Mouse (Mus musculus): ENCODE measurements around the gene Hsd17b11. TPM values are rescaled to one million over a fixed set of nuclear protein-coding genes. Genes with fewer than 3 reads are reported as not detected.
A peak's percentile ranks its signal among the peaks of the same experiment; 100 is the strongest.

The Hsd17b11 gene
- total RNA-seq (2021) = 10 to 100 TPM; 61.8 to 73.0 TPM
- long read RNA-seq, experiment 1, partial matches to known transcripts = 2 of 4 reads
- long read RNA-seq, experiment 1, other reads (novel, unspliced or antisense) = 0 of 4 reads
- long read RNA-seq, experiment 2, partial matches to known transcripts = 1 of 10 reads
- long read RNA-seq, experiment 2, other reads (novel, unspliced or antisense) = 8 of 10 reads

DNA sequence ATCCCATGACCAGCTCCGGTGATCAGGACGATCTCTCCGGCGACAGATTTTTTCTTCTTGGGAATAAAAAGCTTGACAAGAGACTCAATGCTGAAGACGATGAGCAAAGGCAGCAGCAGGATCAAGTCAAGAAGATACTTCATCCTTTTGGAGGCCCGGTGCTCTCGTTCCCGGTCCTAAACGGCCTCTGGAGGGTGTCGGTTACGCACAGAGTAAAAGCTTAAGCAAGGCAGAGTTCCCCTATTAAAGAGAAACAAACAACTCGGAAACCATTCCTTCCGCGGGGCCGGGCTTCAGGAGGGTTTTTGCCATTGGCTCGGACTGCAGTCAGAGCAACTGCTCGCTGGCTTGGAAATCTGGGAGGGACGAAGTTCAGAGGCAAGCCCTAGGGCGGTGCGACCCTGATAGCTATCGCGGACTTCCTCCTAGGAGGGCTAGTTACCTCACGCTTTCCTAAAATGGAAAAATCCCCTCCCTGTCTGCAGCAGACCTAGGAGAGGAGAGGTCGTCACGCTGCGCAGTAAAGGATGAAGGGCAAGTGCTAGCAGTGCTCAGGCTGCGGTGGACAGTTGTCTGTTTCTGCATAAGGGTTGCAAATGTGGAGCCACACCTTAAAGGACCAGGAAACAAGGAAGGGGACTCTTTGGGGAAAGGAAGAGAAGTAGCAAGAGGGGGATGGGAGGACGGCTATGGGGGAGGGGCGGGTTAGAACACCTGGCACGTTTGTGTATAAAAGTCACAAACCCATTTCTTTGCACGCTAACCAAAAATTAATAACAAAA is at the start of gene Hsd17b11:
Hsd17b11 (minus strand) TSS at position 323 of the 782 bp plus-strand sequence.
- peak; percentile 75 to 77 for DNase-seq (ENCODE audit: low spot score in 2 of 2)

DNA sequence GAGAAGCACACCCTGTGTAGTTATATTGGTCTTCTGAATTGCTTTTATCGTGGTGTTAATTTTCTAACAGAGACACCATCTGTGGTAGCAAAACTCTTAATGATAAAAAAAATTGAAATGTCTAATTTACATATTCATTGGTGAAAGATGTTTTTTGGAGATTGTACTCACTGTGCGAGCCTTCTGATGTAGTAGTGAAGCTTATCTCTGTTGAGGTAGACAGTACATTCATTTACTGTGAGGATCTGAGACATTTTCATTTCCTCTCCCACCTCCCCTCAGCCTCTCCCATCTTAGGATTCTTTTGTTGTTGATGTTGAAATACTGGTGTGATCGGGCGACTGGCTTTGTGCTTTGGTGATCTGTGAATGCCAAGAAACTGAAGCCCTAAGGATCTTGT is 49.3 kb upstream of the Hsd17b11 start:
- DNase-seq (ENCODE audit: low spot score in 2 of 2) = no peak

DNA sequence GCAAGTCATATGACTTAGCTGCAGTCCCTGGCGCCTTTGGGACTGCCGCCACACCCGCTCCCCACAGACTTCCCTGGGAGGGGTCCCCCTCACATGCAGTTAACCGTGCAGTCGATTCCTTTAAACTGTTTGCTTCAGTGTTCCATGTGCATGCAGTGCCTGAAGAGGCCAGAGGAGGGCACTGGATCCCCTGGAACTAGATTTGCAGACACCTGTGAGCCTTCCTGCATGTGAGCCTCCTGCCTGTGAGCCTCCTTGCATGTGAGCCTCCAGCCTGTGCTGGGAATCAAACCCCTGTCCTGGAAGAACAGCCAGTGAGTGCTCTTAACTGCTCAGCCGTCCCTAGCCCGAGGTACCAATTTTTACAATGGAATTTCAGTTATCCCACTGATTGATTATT is 47.0 kb upstream of the Hsd17b11 start:
- DNase-seq (ENCODE audit: low spot score in 2 of 2) = no peak

DNA sequence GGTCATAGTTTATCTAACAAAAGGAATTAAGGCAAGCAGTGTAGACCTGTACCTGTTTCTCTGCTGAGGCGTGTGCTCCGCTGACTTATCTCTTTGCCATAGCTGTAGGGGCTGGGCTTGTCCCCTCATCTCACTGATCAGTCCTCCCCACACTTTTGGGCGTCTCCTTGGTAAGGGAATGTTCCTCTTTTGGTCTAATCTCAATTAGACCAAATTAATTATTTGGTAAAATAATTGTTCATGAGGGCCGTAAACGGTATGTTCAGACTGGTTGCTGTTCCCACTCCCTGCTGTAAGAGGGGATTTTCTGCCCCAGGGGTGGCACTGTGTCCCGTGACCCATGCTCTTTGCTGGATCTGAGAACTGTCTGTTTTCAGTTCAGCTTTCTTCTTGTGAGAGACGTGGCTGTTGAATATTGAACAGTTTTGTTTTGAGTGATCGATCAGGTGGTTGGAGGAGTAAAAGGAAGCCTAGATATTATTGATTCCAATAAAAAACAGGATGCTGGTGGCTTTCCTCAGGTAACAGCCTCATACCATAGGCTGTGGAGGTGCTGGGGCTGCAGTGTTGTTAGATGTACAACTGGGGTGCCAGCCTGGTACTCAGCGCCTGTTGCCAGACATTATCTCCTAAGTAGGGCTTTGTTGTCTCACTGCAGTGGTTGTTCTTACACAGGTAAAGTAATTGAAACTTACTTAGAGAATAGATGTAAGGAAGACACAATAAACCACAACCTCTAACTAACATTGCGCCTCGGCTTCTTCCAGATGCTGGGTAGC is 41.2 kb upstream of the Hsd17b11 start:
- no peak for DNase-seq (ENCODE audit: low spot score in 2 of 2)

DNA sequence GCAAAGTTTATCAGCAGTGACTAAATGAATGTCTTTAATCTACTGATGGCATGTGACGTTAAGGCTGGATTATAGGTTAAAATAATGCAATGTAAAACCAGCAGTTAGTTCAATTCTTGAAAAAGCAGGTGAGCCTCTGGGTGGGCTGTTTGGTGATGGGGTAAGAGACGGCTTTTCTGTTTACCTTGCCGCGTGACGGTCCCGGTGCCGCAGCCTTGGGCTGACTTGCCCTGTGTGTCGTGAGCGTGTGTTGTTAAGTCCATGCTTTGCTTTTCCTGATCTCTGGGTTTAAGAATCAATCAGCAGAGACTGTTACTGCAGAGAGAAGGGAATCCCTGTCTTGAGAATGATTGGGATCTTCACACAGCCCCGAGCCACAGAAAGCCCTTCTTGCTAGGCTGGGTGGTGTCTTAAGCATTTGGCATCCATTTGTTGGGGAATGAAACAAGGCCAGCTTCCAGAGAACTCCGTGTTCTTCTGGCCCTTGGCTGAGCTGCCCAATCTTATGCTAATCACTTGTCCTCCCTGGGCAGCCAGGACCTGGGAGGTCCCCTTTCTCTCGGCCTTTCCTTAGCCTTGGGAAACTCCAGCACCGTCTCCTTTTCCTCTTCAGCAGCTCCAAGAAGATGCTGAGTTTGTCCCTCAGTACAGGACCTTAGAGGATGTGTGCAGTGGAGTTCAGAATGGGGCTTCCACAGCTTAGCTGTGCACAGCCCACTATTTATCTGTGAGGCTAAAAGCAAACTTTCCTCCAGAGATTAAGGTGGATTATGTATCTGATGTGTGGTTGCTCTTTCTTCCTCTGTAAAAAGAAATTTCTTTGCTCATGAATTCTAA is 40.4 kb upstream of the Hsd17b11 start:
- DNase-seq (ENCODE audit: low spot score in 2 of 2) = no peak

DNA sequence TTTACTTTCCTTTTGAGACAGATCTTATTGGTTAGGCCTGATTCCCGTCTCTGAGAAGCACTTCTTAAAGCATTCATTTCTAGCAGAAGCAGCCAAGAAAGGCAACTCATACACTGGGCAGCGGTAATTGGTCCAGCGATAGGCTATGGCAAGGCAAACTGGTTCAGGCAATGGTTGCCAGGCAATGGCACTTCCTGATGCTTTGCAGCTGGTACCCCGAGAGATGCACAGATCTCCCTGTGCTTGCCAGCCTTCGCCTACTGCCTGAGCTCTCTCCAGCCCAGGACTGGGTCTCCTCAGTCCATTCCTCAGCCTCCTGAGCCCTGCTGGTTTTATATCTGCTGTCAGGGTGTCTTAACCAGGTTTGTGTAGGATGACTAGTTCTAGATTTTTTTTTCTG is 38.7 kb upstream of the Hsd17b11 start:
- no peak for DNase-seq (ENCODE audit: low spot score in 2 of 2)

DNA sequence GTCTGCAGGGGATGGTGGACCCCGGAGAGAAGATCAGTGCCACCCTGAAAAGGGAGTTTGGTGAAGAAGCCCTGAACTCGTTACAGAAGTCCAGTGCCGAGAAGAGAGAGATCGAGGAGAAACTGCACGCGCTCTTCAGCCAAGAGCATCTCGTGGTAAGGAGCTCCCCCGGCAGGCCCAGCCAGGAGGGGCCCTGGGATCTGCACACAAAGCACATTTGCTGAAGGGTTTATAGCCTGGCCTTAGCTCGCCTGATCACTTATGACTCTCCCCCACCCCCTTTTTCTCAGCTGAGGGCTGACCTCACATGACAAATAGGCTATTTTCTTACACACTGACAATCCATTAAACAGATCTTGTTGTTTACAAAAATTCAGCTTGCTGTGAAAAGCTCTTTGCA is 37.9 kb upstream of the Hsd17b11 start:
- no peak for DNase-seq (ENCODE audit: low spot score in 2 of 2)

DNA sequence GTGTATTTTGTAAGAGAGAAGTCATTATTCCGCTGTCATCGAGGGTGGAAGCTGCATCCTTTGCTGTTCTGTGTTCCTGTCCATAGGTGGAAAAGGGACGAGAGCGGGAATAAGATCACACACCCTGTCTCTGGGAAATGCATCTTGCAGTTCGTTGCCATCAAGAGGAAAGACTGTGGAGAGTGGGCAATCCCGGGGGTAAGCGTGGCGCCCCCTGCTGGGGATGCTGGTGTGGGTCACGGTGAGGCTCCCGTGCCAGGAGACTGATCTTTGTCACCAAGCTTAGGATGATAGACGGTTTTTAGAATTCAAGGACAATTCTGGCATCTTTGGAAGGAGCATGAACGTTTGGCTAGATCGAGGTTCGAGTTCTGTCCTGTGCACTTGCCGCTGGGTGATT is 36.3 kb upstream of the Hsd17b11 start:
- peak; percentile 53 to 64 for DNase-seq (ENCODE audit: low spot score in 2 of 2)

DNA sequence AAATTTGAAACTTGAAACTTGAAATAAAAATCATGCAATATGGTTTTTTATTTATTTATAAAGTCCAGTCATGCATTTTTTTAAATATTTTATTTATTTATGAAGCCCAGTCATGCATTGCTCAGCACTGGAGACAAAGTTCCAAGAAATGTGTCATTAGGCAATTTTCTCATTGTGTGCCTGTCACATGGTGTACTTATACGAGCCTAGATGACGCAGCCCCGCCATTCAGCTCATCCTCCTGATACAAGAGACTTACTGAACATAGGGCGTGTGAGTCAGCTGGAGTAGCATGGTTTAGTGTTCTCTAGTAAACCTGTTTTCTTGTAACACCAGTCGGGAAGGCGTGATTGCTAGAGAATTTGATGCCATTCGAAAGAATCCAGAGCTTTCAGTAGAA is 34.6 kb upstream of the Hsd17b11 start:
- no peak for DNase-seq (ENCODE audit: low spot score in 2 of 2)

DNA sequence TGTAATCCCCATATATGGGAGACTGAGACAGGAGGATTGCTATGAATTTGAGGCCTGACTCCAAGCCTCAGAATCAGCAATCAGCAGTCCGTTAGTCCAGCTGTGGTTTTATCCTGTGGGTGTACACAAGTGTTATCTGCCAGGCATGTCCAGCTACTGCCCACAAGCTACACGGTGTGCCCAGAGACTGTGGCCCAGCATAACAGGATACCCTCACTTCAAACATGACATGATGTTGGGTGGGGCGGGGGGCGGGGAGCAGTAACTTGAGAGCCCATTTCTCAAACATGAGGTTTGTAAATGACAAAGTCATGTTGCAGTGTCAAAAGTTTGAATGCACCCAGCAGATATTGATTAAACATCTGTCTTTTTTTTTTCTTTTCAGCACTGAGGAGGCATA is 34.1 kb upstream of the Hsd17b11 start:
- no peak for DNase-seq (ENCODE audit: low spot score in 2 of 2)

DNA sequence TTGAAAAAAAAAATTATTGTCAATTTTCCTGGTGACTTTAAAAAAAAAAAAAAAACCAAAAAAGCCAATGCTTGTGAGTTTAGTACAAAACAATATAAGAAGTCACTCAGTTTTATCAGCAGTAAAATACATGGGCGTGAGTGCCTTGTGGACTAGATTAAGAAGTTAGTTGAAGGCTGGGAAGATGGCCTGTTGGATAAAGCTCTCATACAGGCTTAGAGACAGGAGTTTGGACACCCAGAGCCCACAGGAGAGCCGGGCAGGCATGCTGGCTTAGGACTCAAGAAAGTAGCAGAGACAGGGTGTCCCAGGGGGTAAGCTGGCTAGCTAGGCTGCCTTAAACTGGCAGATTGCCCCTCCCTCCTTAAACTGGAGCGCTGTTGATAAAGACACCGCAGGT is 33.2 kb upstream of the Hsd17b11 start:
- DNase-seq (ENCODE audit: low spot score in 2 of 2) = no peak

DNA sequence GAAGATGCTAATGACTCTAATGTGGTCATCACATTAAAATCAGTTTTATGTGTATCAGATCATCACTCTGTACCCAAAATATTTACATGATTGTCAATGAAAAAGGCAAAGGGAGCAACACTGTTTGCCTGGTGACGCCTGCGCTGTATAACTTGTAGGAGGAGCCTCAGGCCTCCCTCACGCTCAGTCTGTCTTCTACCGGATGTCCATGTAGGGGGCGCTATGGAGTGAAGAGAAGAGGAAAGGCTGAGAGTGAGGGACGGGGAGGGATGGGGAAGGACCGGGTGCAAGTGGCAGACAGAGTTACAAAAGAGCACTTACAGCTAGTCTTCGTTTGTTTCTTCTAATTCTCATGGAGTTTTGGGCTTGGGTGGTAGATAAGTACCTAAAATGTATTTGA is 31.2 kb upstream of the Hsd17b11 start:
- no peak for DNase-seq (ENCODE audit: low spot score in 2 of 2)

DNA sequence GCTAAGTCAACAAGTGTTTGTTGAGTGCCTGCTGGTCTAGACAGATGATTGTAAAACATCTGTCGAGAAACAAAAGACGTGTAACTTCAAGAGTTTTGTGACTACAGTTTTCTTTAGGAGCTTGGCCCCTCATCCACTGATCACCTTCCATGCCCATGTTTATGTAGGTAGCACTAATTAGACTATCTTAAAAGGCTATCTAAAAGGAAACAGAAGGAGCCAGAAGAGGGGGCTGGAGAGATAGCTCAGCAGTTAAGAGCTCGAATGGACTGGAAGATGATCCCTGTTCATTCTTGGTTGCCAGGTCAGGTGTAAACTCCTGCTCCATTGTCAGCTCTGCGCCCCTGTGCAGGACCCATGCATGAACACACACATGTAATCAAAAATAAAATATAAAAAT is 26.4 kb upstream of the Hsd17b11 start:
- no peak for DNase-seq (ENCODE audit: low spot score in 2 of 2)

DNA sequence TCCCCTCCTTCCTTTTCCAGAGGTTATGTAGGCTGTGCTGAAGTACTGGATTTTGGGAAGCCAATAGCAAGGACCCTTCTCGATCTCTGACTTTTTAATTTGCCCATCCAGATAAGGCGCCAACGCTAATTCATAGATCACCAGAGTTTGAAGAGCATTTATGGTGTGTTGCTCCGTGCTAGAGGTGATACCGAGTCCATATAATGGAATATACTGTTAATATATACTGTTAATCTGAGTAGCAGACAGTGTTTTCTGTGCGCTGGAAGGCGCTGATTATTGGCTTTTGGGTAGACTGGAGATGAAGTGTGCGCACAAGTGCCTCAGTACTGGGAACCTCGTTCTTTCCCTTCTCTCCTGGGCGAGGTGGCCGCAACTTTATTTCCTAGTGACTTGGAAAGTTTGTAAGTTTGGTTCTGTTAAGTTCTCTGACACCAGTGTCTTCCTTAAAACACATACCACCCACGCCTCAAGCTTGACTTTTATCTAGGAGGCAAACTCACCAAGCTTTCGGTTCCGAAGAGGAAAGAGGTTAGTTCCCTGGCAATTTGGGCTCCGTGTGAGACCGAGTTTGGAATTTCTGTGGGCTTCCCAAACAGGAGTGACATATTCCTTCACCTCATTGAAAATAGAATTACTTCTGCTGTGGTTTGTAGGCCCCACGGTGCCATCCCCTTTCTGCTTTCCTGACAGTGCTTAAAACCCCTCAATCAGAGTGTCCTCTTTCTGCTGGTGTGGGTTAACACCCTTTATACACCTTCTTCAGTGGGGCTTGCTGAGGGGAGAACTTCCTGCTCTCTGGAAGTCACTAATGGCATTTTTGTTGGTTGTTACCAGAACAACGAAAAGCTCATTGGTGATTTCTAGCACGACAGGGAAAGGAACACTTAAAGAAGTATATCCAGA is 25.7 kb upstream of the Hsd17b11 start:
- peak in 1 of 2 experiments; percentile 25 for DNase-seq (ENCODE audit: low spot score in 2 of 2)

DNA sequence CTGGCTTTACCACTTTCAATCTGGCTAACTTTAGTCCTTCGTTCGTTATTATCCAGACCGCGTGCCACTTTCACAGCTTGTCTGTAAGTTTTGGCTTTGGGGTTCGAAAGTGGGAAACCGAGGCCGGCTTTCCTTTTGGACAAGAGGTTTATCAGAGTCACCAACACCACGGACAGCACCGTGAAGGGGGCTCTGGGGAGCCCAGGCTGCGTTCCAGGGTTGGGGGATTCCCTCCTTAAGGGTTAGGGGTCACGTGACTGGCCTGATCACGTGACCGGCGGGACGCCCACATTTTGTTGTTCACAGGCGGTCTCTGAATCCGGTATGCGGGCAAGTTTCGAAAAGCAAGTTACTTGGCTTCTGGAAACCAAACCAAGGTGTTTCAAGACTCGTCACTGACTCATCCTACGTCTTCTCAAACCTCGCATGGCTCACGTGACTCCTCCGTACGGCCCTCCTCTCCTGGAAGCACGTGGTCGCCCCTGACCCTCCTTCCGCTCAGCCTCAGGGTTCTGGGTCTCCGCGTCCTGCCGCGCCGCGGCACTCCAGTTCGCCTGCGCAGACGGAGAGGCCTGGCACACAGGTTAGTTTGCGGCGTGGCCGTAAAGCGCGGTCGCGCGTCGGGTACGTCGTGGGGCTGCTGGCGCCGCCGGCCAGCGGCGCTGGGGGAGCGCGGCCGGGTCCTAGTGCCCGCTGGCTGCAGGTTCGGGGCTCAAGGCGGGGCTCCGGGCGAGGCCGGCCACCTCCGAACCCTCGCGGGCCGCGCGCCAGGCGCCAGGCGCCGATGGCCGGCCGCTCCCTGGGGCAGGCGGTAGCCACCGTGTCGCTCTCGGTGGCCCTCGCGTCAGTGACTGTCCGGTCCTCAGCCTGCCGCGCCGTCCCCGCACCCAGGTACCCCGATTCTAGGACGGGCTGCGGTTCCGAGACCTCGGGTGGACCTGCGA is 24.8 kb upstream of the Hsd17b11 start, which contains the start of gene Nudt9:
Nudt9 (plus strand) TSS at position 51 of the 944 bp plus-strand sequence.
- peak; percentile 95 to 96 for DNase-seq (ENCODE audit: low spot score in 2 of 2)

DNA sequence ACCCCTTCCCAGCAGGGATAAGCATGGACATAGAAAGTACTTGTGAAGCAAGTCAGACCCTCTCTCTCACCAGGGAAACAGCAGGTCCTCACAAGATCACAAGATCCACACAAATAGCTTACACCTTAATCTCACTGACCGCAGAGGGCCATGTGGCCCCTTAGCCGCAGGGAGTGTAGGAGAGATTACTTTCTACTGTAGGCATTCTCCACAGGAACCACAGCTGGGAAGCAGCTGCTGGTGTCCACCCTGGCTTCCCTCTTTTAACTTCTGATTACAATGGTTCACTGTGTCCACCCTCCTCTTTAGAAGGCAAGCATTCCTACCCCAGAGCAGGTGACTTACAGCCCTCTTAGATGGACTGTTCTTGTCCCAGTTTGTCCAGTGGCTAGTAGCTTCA is 22.0 kb upstream of the Hsd17b11 start:
- DNase-seq (ENCODE audit: low spot score in 2 of 2) = no peak

DNA sequence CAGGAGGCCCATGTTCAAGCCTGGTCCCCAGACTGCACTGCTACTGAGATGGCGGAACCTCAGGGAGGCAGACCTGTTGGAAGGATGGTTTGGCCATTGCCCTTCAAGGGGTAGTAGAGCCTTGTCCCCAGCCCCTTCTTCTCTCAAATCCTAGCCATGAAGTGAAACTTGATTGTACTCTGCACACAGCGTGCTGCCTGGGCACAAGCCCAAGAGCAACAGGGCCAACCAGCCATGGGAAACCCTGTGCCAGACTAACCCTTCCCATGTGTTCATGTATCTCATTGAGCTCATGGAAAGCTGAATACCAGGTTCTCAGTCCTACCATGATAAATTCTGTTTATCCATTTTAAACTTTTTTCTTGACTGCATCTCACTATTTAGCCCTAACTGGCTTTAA is 21.2 kb upstream of the Hsd17b11 start:
- no peak for DNase-seq (ENCODE audit: low spot score in 2 of 2)

DNA sequence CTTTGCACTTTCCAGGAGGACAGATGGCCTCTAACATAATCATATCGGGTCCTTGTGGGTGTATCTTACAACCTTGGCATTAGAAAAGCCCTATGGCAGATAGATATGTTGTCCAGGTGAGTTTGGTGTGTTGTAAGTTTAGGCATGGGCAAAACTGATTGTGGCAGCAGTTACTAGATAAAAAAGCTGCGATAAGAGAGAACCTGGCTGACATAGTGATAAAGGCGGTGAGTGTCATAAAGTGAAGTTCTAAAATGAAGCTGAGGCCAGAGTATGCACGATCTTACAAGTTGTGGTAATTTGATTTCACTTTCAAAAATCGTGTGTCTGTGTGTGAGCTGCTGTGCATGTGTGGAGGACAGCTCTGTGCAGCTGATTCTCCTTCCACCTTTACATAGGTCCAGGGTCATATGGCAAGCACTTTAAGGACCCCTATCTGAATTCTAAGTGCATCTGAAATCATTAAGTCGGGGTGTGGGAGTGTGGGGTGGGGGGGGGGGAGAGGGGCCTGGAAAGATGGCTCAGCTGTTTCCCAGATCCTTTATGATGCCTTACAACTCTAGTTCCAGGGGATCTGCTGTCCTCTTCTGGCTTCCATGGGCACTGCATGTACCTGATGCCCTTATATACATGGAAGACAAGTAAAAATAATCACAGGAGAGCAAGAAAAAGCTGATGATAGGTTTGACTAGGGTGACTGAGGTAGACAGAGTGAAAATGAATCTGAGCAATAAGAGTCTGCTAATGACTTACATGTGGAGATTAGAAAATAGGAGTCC is 17.6 kb upstream of the Hsd17b11 start:
- DNase-seq (ENCODE audit: low spot score in 2 of 2) = peak in 1 of 2 experiments; percentile 25
